Mouse (Mus musculus) olfactory bulb, adult 2 months (tissue): ENCODE data around the gene Setd1a. TPM values are rescaled to one million over a fixed set of nuclear protein-coding genes. Genes with fewer than 3 reads are reported as not detected.
A peak's percentile ranks its signal among the peaks of the same experiment; 100 is the strongest.

Source experiments
- H3K27ac ChIP-seq: fragments of 200-500 bp; 2 replicates; pipeline ENCODE4 v1.5.1; 2012; ENCODE audit warnings: low read depth, low read length; ENCODE audit not compliant: insufficient read depth
- H3K4me1 ChIP-seq: fragments of 200-500 bp; 2 replicates; pipeline ENCODE4 v1.6.1; 2012; ENCODE audit warnings: low read length; ENCODE audit not compliant: control insufficient read depth, insufficient read depth
- H3K4me3 ChIP-seq: fragments of 200-500 bp; 2 replicates; pipeline ENCODE4 v1.5.1; 2012; ENCODE audit warnings: mild to moderate bottlenecking, low read depth, low read length, moderate library complexity; ENCODE audit not compliant: insufficient read depth
- CTCF ChIP-seq: fragments of 200-500 bp; IDR thresholded peaks from 2 replicates; pipeline ENCODE4 v1.5.1; 2012; ENCODE audit warnings: low read depth, mild to moderate bottlenecking, low read length, moderate library complexity; ENCODE audit not compliant: insufficient read depth
- POLR2A ChIP-seq: fragments of 200-500 bp; IDR thresholded peaks from 2 replicates; pipeline ENCODE4 v1.6.1; 2012; ENCODE audit warnings: mild to moderate bottlenecking, low read depth, low read length, moderate library complexity; ENCODE audit not compliant: insufficient read depth
- WGBS: fragments of 180-500 bp; shearing (Covaris S2); methylation state at CpG from one replicate; pipeline ENCODE4 v1.1.7; 2018; 5-methylcytosine and 5-hydroxymethylcytosine counted together
- polyA plus RNA-seq: library from polyadenylated mRNA; stranded (reverse); fragments of >200 nt; gene quantifications from 2 replicates; pipeline ENCODE4 v1.2.4, GENCODE M21; 2012; ENCODE audit warnings: low replicate concordance; ENCODE audit not compliant: missing spikeins, insufficient read depth, insufficient read length

Setd1a gene
- polyA plus RNA-seq, 1 experiment, result not detected

DNA sequence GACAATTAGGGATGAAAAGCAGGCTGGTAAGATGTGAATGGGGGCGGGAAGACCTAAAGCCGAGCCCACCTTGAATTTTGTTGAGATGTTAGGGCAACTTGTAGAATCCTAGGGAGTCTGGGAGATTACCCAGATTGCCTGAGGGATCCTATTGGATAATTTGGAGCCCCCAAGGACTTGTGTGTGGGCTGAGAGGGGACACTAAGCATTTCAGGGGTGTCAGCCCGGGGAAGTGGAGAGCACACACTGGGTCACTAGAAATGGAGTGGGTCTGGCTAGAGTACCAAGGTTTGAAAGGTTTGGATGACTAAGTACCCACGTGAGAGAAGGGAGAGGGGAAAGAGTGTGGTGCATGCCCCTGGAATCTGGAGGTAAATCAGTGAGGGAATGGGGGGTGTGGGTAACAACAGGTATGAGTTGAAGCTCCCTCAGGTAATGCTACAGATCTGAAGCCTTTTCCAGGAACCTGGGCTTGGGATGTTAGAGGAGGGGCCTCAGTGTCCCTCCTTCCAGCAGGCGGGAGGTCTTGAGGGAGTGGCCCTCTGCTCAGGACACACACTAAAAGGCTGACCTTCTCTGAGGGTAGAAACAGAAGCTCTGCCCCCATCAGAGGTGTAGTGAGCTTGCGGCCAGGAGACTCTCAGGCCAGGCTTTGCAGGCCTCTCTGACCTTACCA is 28.8 kb upstream of the Setd1a start:
- peak overlapping the region; percentile 60 for H3K4me3 ChIP-seq
- TF ChIP-seq POLR2A (no peak), CTCF (no peak)
- H3K4me1 ChIP-seq, result peaks cover 33% of the 10 kb centered on the region
- no peak overlapping the region for H3K27ac ChIP-seq
- WGBS, result 35% methylated on average over 6 of the region's 6 CpGs

DNA sequence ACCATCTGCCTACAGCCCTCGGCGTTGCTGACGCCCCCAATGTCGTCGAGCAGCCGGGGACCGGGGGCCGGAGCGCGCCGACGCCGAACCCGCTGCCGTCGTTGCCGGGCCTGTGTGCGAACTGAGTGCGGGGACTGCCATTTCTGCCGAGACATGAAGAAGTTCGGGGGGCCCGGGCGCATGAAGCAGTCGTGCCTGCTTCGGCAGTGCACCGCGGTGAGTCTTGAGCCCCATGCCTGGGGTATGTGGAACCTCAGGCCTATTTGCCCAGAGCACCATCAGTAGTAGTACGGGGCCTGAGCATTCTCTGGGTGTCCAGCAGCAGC is 28.3 kb upstream of the Setd1a start:
- peaks cover 33% of the 10 kb centered on the region for H3K4me1 ChIP-seq
- no peak for TF ChIP-seq POLR2A
- no peak for TF ChIP-seq CTCF
- H3K27ac ChIP-seq, result no peak overlapping the region
- no peak overlapping the region for H3K4me3 ChIP-seq
- WGBS, result 92% methylated on average over 28 of the region's 28 CpGs

DNA sequence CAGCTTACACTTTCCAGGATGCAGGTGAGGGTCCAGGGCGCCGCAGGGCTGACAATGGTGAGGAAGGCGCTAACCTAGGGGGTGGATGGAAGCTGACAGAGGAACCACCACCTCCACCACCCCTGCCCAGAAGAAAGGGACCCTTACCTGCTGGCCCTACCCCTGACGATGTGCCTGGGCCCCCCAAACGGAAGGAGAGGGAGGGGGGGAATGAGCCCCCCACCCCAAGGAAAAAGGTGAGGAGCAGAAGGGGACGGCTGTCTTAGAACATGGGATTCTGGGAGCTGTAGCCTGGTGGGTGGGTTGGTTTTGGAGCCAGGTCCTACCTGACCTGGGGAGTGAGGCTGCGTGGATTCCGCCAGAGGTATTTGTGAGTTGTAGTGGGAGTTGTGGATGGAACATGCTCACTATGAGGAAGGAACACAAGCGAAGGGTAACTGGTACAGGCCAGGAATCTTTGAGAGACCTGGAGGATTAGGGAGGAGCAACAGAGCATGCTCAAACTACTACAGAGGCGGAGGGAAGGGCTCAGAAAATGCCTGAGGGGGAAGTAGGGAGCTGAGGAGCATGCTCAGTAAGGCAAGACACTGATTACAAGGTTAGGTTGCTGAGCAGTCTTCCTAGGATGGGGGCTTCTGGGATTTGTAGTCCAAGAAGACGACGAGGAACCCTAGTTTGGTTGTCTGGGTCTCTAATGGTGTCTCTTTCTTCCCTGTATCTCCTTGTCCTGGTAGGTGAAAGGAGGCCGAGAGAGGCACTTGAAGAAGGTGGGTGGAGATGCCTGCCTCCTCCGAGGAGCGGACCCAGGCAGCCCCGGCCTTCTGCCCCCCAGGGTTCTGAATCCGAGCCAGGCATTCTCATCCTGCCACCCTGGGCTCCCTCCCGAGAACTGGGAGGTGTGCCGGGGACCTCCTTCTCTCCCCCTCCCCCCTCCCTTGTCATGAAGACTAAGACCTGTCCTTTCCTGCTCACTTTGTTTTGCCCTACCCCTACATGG is 26.0 kb upstream of the Setd1a start:
- Histone ChIP-seq H3K27ac (peak overlapping the region; percentile 39), H3K4me1 (peaks cover 40% of the 10 kb centered on the region), H3K4me3 (peak overlapping the region; percentile 49)
- 52% methylated on average over 19 of the region's 19 CpGs for WGBS
- TF ChIP-seq POLR2A (0 out of 2 replicates have a peak, but pooled peaks have one; percentile 26), CTCF (no peak)

DNA sequence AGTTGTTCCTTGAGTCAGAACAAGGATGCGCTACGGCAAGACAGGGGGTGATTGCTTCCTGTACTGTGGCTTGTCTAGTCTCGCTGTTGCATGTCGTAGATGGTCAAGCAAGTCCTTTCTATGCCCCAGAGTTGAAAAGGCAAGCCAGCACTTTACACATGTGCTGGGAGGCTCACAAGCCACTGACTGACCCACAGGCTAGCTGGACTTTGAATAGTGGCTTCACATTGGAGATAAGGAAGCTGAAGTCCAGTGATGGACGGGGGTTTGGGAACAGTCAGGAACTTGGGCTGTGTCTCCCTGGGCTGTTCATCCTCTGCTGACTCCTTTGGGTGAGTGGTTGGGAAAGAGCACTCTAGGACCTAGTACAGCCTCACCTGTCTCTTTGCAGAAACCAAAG is 24.9 kb upstream of the Setd1a start:
- no peak overlapping the region for H3K27ac ChIP-seq
- H3K4me1 ChIP-seq, result peaks cover 47% of the 10 kb centered on the region
- H3K4me3 ChIP-seq, result no peak overlapping the region
- TF ChIP-seq CTCF, result no peak
- no peak for TF ChIP-seq POLR2A
- 95% methylated on average over 5 of the region's 5 CpGs for WGBS

DNA sequence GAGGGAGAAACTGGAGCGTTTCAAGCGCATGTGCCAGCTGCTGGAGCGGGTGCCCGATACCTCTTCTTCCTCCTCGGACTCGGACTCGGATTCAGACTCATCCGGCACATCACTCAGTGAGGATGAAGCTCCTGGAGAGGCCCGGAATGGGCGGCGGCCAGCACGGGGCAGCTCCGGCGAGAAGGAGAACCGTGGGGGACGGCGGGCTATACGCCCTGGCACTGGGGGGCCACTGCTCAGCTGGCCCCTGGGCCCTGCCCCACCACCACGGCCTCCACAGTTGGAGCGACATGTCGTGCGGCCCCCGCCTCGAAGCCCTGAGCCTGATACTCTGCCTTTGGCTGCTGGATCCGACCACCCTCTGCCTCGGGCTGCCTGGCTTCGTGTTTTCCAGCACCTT is 24.4 kb upstream of the Setd1a start:
- Histone ChIP-seq H3K4me3 (no peak overlapping the region), H3K27ac (no peak overlapping the region), H3K4me1 (peaks cover 50% of the 10 kb centered on the region)
- TF ChIP-seq CTCF (no peak), POLR2A (no peak)
- WGBS, result 92% methylated on average over 27 of the region's 27 CpGs

DNA sequence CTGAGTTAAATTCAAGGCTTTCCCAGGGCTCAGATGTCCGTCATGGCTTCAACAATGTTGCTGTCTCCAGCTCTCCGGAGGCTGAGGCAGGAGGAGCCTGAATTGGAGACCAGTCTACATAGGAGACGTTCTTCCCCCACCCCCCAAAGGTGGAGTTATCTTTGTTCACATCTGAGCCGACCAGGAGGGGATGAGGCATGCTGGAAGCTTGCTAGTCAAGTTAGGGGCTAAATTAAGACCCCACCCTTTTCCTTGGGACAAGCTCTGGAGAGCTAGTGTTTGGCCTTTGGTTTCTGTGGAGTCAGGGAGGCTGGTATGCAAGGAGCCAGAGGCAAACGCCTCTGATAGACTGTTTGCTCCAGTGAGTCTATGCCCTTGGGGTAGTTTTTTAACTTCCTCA is 23.3 kb upstream of the Setd1a start:
- H3K4me3 ChIP-seq, result no peak overlapping the region
- H3K27ac ChIP-seq, result no peak overlapping the region
- H3K4me1 ChIP-seq, result peaks cover 42% of the 10 kb centered on the region
- 72% methylated on average over 5 of the region's 5 CpGs for WGBS
- TF ChIP-seq POLR2A (no peak), CTCF (no peak)

DNA sequence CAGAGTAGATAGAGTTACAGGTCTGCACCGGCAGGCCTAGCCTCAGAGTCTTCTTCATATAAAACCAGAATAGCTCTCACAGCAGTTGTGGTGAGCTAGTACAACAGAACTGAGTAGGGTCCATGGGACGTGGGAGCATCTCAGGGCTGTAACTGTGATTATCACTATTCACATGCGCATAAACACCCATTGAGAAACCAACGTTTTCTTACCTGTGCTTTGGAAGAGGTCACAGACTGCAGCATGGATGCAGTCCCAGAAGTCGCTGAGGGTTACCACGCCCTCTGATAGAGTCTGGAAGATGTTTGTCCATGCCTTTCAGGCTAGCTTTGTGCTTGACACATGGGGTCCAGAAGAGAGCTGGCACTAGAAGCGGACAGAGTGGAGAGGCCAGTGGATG is 22.7 kb upstream of the Setd1a start:
- 81% methylated on average over 7 of the region's 7 CpGs for WGBS
- Histone ChIP-seq H3K4me1 (peaks cover 39% of the 10 kb centered on the region), H3K4me3 (no peak overlapping the region), H3K27ac (no peak overlapping the region)
- no peak for TF ChIP-seq CTCF
- no peak for TF ChIP-seq POLR2A

DNA sequence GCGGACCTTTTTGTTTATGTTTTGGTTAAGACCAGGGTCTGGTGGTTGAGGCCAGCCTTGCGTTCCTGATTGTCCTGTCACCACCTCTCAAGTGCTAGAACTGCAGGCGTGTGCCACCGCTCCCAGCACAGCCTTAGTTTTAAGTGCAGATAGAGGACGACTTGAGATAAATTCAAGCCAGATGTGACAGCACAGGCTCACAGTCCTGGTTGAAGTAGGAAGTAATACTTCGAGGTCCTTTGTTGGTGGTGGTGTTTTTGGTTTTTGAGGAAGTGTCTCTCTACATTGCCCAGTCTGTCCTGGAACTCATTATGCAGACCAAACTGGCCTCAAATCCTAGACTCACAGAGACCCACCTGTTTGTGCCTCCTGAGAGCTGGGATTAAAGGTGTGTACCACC is 16.8 kb upstream of the Setd1a start:
- WGBS, result 77% methylated on average over 6 of the region's 6 CpGs
- Histone ChIP-seq H3K27ac (no peak overlapping the region), H3K4me1 (peaks cover 18% of the 10 kb centered on the region), H3K4me3 (no peak overlapping the region)
- no peak for TF ChIP-seq CTCF
- no peak for TF ChIP-seq POLR2A

DNA sequence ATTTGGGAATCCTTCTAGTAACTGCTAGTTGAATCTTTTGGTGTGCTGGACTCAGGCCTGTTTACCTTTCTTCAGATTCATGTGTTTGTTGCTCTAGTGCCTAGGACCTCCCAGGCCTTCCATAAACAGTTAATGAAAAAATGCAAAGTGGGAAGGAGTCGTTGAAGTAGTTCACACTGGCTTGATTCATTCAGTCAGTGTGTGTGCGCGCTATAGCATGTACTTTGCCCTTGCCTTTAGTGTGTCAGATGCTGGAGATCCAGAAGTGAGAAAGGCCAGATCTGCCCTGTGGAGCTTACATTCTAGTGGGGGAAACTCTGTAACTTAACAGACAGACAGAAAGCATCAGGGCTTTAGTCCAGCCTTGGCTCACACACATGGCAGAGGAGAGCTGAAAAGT is 16.0 kb upstream of the Setd1a start:
- WGBS, result 74% methylated on average over 3 of the region's 3 CpGs
- TF ChIP-seq POLR2A (no peak), CTCF (no peak)
- Histone ChIP-seq H3K4me1 (peaks cover 13% of the 10 kb centered on the region), H3K27ac (no peak overlapping the region), H3K4me3 (no peak overlapping the region)

DNA sequence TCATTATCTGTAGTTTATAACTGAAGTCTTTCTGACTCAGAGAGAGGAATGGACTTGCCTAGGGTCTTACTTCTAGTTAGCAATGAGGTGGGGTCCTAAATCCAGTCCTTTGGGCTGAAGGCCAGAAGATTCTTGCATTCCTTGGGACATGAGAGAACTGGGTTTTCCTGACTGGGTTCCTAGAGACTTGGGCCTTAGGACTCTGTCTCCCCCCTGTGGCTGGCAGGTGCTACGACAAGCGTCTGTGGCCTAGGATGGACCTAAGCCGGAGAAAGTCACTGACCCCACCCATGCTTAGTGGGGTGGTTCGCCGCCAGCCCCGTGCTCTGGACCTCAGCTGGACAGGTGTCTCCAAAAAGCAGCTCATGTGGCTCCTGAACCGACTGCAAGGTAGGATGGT is 15.4 kb upstream of the Setd1a start:
- TF ChIP-seq POLR2A (no peak), CTCF (peak; percentile 70; the same call in 1 of the 2 replicates)
- peaks cover 11% of the 10 kb centered on the region for H3K4me1 ChIP-seq
- H3K27ac ChIP-seq, result no peak overlapping the region
- no peak overlapping the region for H3K4me3 ChIP-seq
- 30% methylated on average over 7 of the region's 7 CpGs for WGBS
